Mouse (Mus musculus): Measurements from ENCODE around the gene Cald1. TPM values are rescaled to one million over a fixed set of nuclear protein-coding genes. Genes with fewer than 3 reads are reported as not detected.

Gene Cald1
- total RNA-seq, 2 experiments from 2014 or later = 23.3 to 35.0 TPM

DNA sequence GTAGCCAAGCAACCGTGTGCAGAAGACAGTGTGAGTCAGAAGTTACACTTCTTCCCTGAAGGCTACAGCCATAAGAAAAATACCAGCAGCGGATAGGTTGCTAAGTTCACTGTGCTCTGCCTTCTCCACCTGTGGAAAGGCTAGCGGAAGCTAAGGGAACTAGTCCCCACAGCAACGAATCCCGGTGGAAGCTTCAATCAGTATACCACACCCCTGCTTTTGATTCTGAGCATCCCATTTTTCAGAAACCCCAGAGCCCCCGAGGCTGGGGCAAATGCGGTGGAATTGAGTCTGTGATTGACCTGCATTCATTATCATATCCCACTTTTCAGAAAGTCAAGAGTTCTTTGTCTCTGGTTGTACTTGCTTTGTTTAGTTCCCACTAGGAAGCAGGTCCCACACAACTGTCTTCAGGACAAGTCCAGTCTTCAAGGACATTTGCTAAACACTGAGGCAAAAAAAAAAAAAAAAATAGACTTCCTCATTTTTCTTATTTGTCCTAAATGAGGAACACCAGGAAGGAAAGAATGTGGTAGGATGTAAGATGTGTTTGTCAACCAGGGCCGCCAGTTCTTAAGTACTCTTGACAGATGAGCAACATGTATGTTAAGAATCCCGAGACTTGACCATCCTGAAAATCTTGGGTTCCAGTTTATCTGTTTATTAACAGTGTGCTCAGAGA, 118.0 kb downstream of the Cald1 start:
- no peak for DNase-seq (ENCODE audit: low spot score)

DNA sequence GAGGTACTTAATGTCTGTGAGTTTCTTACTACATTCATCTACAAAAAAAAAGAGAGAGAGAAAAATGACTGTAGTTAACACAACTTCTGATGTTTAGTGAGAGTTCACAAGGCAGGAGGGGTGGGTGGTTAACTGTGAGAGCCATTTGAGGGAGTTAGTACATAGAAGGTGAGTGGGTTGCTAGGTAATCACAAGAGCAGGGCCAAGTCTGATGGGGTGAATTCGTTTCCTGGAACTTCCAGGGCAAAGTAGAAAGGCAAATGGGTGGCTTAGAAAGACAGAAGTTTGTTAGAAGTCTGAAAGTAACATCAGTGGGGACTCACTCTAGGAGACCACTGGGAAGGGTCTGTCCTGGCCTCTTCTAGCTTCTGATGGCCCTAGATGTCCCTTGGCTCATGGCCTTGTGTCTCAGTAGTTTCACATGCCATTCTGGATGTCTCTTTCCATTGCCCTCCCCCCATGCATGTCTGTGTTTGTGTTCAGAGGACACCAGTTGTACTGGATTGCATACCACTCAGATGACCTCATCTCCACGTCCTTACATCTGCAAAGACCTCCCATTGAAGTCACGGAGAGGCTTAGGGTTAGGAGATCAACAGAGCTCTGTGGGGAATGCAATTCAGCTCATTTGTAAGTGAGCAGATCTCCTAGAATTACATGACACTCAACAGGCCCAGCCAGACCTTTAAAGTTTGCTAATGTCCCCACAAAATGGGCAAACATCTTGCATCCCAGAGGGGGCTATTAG, 118.8 kb downstream of the Cald1 start:
- DNase-seq (ENCODE audit: low spot score) = no peak

- DNase-seq (ENCODE audit: low spot score) = no peak
Measured at GRCm38 (mm10) chr6:34717651-34718050, 119.4 kb downstream of the Cald1 start.

DNA sequence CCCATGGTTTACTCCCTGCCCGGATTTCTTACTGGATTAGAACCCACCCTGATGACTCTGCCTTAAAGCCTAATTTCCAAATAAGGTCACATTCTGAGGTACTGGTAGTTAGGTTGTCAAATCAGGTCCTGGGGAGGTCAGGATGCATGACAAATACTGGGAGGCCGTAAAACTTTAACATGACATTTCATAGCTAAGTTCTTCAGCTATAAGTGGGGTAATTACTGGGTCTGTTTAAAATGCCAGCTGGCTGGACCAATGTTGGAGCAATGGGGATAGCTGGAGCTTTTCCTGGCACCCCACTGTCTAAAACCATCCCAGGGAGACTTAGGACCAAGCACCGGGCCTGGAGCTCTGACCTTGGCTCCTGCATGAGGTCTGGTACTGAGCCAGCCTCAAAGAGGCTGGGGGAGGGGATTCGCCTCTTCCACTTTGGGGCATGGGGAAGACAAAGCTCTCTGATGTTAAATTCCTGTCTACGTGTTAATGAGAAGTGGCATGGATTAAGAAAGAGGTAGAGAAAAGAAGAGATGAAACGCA, 120.9 kb downstream of the Cald1 start:
- no peak for DNase-seq (ENCODE audit: low spot score)

DNA sequence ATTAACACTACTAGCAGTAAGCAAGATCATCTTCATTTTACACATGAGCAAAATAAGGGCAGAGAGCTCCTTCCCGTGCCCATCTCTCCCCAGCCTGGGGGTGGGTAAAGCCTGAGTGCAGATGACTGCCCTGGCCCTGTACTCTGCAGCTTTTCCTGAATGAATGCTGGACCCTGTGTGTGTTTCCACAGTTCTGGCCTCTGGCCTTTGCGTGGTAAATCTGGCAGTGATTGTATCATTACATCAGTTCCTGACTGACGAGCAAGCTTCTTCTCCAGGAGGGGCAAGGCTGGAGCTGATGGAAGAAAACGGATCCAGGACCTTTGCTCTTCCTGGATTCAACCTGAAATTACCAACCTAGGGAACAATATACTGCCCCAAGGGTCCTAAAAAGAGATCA, 122.1 kb downstream of the Cald1 start:
- DNase-seq (ENCODE audit: low spot score) = peak; percentile 37

DNA sequence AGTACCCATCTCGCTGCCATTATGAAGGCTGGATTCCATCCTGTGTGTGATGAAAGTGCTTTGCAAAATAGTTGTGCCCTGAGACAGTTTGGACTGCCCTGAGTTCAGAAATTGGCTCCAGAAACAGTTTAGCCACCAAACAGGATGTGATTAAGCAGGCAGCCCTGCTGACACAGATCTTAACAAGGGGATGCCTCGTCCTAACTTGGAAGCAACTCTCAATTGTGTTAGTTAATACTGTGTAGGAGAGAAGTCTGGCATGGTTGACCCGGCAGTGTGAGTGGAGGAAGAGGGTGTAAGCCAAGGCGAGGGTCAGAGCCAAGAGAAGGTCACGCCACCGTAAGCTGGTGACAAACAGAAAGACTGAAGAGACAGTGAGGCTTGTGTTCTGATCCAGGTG, 123.4 kb downstream of the Cald1 start:
- peak; percentile 17 for DNase-seq (ENCODE audit: low spot score)

- DNase-seq (ENCODE audit: low spot score) = no peak
Measured at GRCm38 (mm10) chr6:34722660-34723059, 124.4 kb downstream of the Cald1 start.

DNA sequence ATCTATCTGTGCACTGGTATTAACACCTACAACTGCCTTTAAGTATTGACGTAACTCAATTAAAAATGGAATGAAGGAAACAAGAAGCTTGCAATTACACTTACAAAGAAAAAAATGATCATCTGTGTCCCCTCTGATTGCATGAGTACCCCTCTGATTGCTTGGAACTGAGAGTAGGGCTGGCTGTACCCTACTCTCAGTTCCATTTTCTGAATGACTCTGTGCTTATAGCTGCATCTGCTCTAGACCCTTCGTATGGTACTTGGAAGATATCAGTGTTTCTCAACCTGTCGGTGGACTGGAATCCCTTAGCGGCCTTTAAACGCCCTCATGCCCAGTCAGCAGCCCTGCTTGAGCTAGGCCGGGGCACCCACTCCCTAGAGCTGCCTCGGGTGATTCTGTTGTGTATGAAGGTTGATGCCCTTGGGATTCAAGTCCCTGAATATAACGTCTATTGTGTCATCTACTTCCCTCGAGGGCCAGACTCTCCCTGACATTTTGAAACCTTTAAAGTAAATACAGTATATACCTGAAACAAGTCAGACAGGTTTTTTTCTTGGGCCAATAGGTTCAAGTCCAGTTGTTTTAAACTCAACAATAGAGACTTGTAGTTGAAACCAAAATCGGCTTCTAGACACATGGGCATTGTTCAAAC, 125.1 kb downstream of the Cald1 start:
- DNase-seq (ENCODE audit: low spot score) = no peak

DNA sequence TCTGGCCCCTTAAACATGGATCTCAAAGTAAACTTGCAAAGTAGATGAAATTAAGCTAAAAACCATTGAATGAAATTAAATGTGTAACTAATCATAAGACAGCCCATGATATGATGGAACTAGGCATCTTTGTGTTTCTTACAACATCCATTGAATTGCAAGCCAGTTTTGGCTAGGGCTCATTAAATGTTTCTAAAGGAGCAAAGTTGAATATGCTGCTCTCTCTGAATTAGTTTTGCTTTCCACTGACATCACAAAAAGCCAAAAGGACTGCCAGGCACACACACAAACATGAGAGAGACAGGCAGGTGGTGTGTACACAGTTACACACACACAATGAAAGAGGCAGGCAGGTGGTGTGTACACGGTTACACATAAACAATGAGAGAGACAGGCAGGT, 127.4 kb downstream of the Cald1 start:
- DNase-seq (ENCODE audit: low spot score) = no peak

DNA sequence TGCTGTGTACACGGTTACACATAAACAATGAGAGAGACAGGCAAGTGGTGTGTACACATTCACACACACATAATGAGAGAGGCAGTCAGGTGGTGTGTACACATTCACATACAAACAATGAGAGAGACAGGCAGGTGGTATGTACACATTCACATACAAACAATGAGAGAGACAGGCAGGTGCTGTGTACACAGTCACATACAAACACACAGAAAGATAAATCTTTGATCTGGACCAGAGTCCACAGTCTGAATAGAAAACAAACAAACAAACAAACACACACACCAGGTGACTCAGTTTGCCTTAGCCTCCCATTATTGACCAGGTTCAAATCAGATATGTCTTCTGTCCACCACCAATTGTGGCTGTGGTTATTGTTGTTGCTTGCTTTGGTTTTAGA, 127.8 kb downstream of the Cald1 start:
- no peak for DNase-seq (ENCODE audit: low spot score)

DNA sequence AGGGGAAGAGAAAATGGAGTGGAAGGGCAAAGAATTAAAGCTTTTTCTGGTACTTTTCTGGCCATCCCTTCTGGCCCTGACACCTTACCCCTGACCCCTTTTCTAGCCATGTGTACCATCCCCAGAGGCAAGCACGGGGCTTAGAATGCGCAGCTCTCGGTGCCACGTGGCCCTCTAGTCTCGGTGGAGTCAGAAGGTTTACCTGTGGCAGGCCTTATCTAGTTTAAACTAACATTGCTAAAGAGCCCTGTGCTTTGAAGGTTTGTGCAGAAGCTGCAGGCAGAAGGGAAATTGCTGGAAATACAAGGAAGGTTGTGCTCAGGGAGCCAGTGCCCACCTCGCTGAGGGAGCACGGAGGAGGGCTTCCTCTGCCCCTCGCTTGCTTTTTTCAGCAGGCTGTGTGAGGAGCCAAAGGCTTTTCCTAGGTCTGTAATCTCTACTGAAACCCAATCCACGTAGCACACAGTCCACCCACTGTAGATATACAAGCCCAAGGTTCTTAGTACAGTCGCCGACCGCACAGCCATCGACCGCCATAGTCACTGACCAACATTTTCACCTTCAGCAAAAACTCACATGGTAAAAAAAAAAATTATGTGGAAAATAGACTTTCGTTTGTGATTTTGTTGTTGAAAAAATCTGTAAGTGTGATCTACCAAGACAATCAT, 129.2 kb downstream of the Cald1 start:
- DNase-seq (ENCODE audit: low spot score) = no peak

DNA sequence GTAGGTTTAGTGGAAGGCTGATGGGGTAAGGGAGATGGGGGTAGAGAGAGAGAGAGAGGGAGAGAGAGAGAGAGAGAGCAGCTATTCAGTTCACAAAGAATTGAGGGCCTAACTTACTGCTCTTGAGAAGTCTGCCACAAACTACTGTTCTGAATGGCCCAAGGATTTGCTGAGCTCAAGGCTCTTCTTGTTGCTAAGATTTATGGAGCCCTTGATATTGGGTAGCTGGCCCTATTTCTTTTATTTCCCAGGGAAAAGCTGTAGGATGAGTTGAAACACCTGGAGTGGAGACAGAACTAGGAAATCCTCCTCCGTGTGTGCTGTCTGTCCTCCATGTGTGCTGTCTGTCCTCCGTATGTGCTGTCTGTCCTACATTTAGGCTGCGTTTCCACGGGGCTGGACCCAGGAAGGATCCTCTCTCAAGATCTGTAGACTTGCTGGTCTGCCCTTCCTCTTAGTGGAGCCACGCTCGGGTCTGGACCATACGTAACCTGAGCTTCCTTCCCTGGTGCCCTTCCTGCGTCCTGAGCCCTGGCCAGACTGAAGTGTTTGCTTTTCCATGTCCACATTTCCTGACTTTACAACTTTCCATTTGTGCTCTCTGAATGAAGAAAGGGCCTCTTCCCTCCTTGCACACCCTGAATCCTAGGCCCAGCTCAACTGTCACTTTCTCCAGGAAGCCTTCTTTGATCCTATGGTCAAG, 131.3 kb downstream of the Cald1 start:
- DNase-seq (ENCODE audit: low spot score) = no peak

DNA sequence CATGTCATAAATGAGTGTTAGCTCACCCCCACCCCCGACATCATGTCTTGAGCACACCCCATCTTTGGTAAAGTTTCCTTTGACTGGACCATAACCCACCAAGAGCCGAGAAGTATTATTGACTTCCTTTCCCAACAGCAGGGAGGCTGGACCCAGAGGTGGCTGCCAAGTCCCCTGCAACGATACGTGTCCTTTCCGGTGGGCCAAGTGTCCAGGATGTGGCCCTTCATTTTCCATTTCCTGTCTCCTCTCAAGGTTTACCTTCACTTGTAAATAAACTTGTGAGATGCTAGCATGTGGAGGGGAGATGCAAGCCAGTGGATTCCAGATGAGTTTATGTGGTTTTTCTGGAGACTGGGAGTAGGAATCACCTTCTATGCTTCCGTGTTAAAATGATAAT, 132.7 kb downstream of the Cald1 start:
- DNase-seq (ENCODE audit: low spot score) = no peak

DNA sequence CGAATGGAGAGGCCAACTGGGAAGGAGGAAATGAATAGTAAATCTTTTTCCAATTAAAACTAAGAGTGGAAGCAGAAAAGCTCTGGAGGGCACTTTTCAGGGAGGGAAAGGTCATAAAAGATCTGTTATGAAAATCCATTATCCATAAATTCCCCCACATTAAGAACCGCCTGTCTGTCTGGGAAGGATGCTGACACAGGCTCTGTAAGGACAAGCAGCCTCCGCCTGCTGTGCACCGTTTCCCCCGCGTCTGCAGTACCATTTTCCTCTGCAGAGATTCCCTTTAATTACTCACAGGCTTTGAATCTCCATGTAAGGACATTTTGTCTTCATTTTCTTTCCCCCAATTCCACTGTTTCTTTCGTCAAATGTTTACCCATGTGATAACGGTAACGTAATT, 133.2 kb downstream of the Cald1 start:
- no peak for DNase-seq (ENCODE audit: low spot score)

GRCm38 (mm10) chr6:34734940-34735695, 136.8 kb downstream of the Cald1 start:
- DNase-seq (ENCODE audit: low spot score) = no peak

DNA sequence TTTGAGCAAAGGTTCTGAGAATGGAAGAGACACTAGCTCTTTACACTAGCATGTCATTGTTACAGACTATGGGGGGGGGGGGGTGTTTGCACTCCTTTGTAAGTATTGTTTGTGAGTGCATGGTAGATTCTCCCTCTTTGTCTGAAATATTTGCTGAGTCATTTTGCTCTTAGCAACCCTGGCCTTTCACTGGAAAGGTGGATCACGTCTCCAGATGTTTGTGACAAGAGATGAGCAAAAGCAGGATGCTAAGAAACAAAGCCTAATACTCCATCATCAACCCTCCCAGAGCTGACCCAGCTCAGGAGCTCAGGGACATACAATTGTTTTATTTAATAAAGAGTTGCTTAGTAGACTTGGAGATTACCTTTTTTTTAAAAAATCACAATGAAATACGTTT, 138.6 kb downstream of the Cald1 start:
- DNase-seq (ENCODE audit: low spot score) = no peak

DNA sequence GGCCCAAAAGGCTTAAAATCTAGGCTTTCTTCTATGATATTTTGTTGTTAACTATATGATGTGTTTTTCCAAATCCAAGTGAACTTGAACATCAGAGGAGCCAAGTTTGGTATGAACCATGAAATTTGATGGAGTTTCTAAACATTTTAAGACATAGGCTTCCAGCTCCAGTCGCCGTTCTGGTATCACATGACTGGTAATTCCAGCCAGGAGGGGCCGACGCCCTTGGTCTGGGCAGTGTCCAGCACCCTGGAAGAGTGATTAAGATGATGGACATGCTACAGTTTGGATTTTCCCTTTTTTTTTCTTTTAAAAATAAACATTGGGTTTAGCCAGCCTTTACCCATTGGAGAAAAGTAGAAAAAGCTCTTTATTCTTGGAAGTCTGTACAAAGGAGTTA, 145.6 kb downstream of the Cald1 start:
- DNase-seq (ENCODE audit: low spot score) = no peak

GRCm38 (mm10) chr6:34747846-34748245, 149.5 kb downstream of the Cald1 start:
- no peak for DNase-seq (ENCODE audit: low spot score)

DNA sequence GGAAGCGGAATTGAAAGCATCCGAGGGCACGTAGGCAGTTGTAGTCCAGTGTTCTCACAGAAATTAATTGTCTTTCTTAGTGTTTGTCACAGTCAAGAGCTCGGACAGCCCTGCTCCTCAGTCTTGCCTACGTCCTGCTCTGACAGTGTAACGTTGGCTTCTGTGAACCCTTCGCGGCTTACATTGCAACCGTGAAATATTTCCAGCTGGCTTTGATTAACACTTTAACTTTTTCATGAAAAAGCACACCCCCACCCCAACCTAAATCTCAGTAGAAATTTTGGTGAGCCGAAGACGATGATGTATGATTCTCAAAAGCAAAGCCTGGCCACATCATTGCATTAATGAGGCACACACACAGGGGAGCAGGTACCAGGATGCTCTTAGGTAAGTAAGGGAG, 150.3 kb downstream of the Cald1 start:
- no peak for DNase-seq (ENCODE audit: low spot score)

DNA sequence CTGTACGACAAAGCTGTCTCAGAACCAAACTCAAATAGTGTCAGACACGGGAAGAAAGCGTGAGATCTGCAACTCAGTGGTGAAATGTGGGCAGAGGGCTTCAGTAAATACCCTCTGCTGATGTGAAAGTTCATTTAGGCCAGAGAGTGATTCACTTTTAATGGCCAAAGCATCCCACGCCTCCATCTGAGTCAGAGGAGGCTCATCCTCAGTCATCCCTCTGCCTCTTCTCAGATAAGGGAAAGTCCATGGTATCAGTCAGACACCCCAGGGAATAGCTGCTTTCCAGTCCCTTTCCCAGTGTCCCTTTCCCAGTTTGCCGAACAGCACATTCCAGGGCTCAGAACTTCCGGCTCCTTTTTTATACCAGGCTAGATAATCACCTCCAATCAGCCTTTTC, 151.2 kb downstream of the Cald1 start:
- no peak for DNase-seq (ENCODE audit: low spot score)

Measured in gastrocnemius, adult 18-20 months (tissue).